26 mouse cellular contexts compared by ENCODE assay signal in the genomic region with DNA sequence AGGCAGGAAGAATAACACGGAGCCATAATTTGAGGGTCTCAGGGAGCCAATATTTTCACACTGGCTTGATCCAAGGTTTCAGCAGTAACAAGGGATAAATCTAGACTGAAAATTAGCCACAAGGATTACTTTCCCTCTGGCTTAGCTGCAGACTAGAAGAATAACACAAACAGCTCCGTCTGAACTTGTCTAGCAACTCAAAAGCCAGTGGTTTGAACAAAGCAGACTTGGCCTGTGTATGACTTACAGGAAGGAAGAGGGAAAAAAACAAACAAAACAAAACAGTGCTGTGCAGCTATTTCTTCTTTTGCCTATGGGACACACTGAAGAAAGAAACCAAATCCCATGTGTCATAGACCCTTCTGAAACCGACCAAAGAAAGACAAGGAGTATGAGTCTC. TPM values are rescaled to one million over a fixed set of nuclear protein-coding genes. Genes with fewer than 3 reads are reported as not detected.
DNase-seq lines count a peak whose midpoint lies in the region; ATAC-seq and TF ChIP-seq lines count a peak whose summit lies in the region.
"Had no signal": no experiment of that assay in that cellular context is flagged by ENCODE, and none has a peak within 500 bp of the region (broad histone marks: within the 10 kb centered on the region; RNA-seq: fewer than 3 reads in every experiment).

No protein-coding gene starts in this region.

- H3K27ac ChIP-seq in heart, postnatal 0 days (ENCODE audit: low read depth) = peak overlapping the region; percentile 36; the same call in 1 of the 2 replicates
- peak overlapping the region; percentile 41; the same call in 1 of the 2 replicates for H3K27ac ChIP-seq in kidney, embryonic 15.5 days
- peak overlapping the region; percentile 59 for H3K27ac ChIP-seq in lung, postnatal 0 days (ENCODE audit: low read length)
- H3K27ac ChIP-seq: hindbrain, embryonic 15.5 days; intestine, embryonic 15.5 days; left cerebral cortex, adult 2 months; limb, embryonic 12.5 days; liver, embryonic 12.5 days; macrophage; midbrain, embryonic 13.5 days; neural tube, embryonic 15.5 days had no signal

- H3K4me1 ChIP-seq in heart, postnatal 0 days (ENCODE audit: control insufficient read depth, insufficient read depth) = peaks cover under 1% of the 10 kb centered on the region
- peaks cover 26% of the 10 kb centered on the region for H3K4me1 ChIP-seq in kidney, embryonic 15.5 days
- H3K4me1 ChIP-seq in lung, postnatal 0 days (ENCODE audit: insufficient read depth, low read depth, low read length) = peaks cover 13% of the 10 kb centered on the region; the same call in 1 of the 2 replicates
- H3K4me1 ChIP-seq: hindbrain, embryonic 15.5 days had no signal

- ATAC-seq in heart, postnatal 0 days (ENCODE audit: insufficient read depth, low read depth) = no peak
- ATAC-seq in kidney, embryonic 15.5 days (replicated peaks; ENCODE audit: low FRiP score) = no peak
- ATAC-seq in lung, postnatal 0 days = no peak
- ATAC-seq: CD4-positive, CD25-positive, alpha-beta regulatory T cell, adult 4 months; forebrain, embryonic 14.5 days; intestine, embryonic 15.5 days; liver, embryonic 12.5 days; liver, postnatal 0 days; midbrain, embryonic 13.5 days had no signal

- DNase-seq in heart, postnatal 0 days (ENCODE audit: low spot score) = no peak
- DNase-seq in heart, adult 9 months (ENCODE audit: low spot score in 2 of 2) = no peak
- no peak for DNase-seq in kidney, adult 9 months
- peak; percentile 45 for DNase-seq in lung, postnatal 0 days (ENCODE audit: low spot score)
- DNase-seq in lung, postnatal 4 days = no peak
- DNase-seq in yolk sac, embryonic 10.5 days (ENCODE audit: low spot score) = no peak
- DNase-seq: adrenal gland, postnatal 14 days; cerebellum, adult 18-20 months; gastrocnemius, postnatal 25 days; heart, adult 18-20 months; kidney, postnatal 10 days; liver, postnatal 0 days; retina, postnatal 1 day; right cerebral cortex, postnatal 14 days; thymus, postnatal 4 days had no signal

- no peak overlapping the region for H3K9ac ChIP-seq in heart, postnatal 0 days (replicated peaks; ENCODE audit: low read depth, low read length)
- H3K9ac ChIP-seq in kidney, embryonic 15.5 days = no peak overlapping the region
- H3K9ac ChIP-seq in lung, postnatal 0 days (replicated peaks; ENCODE audit: low read depth) = no peak overlapping the region
- H3K9ac ChIP-seq: hindbrain, embryonic 15.5 days; intestine, embryonic 15.5 days; limb, embryonic 12.5 days; liver, embryonic 12.5 days; liver, postnatal 0 days; midbrain, embryonic 13.5 days; neural tube, embryonic 15.5 days had no signal

- no peak for TF ChIP-seq CTCF in heart, postnatal 0 days (IDR thresholded peaks at IDR 0.05; ENCODE audit: low read depth)
- no peak for TF ChIP-seq CTCF in lung, postnatal 0 days (IDR thresholded peaks at IDR 0.05)

- H3K36me3 ChIP-seq in heart, postnatal 0 days (replicated peaks; ENCODE audit: control insufficient read depth, insufficient read depth, low read length) = no peaks in the 10 kb centered on the region
- no peaks in the 10 kb centered on the region for H3K36me3 ChIP-seq in kidney, embryonic 15.5 days
- H3K36me3 ChIP-seq in lung, postnatal 0 days (ENCODE audit: insufficient read depth, low read length) = no peaks in the 10 kb centered on the region
- H3K36me3 ChIP-seq: hindbrain, embryonic 15.5 days; intestine, embryonic 15.5 days; limb, embryonic 12.5 days; liver, embryonic 12.5 days; midbrain, embryonic 13.5 days; neural tube, embryonic 15.5 days had no signal

- no peak for TF ChIP-seq EP300 in heart, postnatal 0 days (IDR thresholded peaks at IDR 0.05; ENCODE audit: low read depth)
- TF ChIP-seq EP300 in lung, postnatal 0 days (IDR thresholded peaks at IDR 0.05) = peak; percentile 47; the same call in 1 of the 2 replicates

- H3K9me3 ChIP-seq in heart, postnatal 0 days (replicated peaks; ENCODE audit: control insufficient read depth, low read length) = no peaks in the 10 kb centered on the region
- no peaks in the 10 kb centered on the region for H3K9me3 ChIP-seq in kidney, embryonic 15.5 days (replicated peaks)
- no peaks in the 10 kb centered on the region for H3K9me3 ChIP-seq in lung, postnatal 0 days (ENCODE audit: low read length)
- H3K9me3 ChIP-seq: hindbrain, embryonic 15.5 days; intestine, embryonic 15.5 days; limb, embryonic 12.5 days; liver, embryonic 12.5 days; midbrain, embryonic 13.5 days; neural tube, embryonic 15.5 days had no signal

- no peak overlapping the region for H3K4me2 ChIP-seq in heart, postnatal 0 days (ENCODE audit: low read depth, low read length)
- no peak overlapping the region for H3K4me2 ChIP-seq in kidney, embryonic 15.5 days
- H3K4me2 ChIP-seq in lung, postnatal 0 days (replicated peaks; ENCODE audit: low read depth, low read length) = no peak overlapping the region
- H3K4me2 ChIP-seq: hindbrain, embryonic 15.5 days; intestine, embryonic 15.5 days; limb, embryonic 12.5 days; liver, embryonic 12.5 days; midbrain, embryonic 13.5 days; neural tube, embryonic 15.5 days had no signal

- H3K27me3 ChIP-seq in heart, postnatal 0 days (ENCODE audit: control insufficient read depth, insufficient read depth, low read length) = peaks cover 88% of the 10 kb centered on the region
- H3K27me3 ChIP-seq in kidney, embryonic 15.5 days = no peaks in the 10 kb centered on the region
- no peaks in the 10 kb centered on the region for H3K27me3 ChIP-seq in lung, postnatal 0 days (replicated peaks; ENCODE audit: insufficient read depth, low read length)
- H3K27me3 ChIP-seq: hindbrain, embryonic 15.5 days; intestine, embryonic 15.5 days; limb, embryonic 12.5 days; liver, embryonic 12.5 days; midbrain, embryonic 13.5 days; neural tube, embryonic 15.5 days had no signal

- H3K4me3 ChIP-seq in heart, postnatal 0 days (ENCODE audit: low read depth, low read length) = no peak overlapping the region
- H3K4me3 ChIP-seq in kidney, embryonic 15.5 days (replicated peaks) = no peak overlapping the region
- H3K4me3 ChIP-seq in lung, postnatal 0 days (ENCODE audit: low read depth, low read length) = no peak overlapping the region
- H3K4me3 ChIP-seq: hindbrain, embryonic 15.5 days; intestine, embryonic 15.5 days; left cerebral cortex, adult 2 months; limb, embryonic 12.5 days; liver, embryonic 12.5 days; midbrain, embryonic 13.5 days; neural tube, embryonic 15.5 days had no signal

- 49% methylated on average over 3 of the region's 3 CpGs for WGBS in heart, postnatal 0 days
- 52% methylated on average over 3 of the region's 3 CpGs for WGBS in kidney, embryonic 15.5 days
- 53% methylated on average over 3 of the region's 3 CpGs for whole genome bisulfite sequencing in lung, postnatal 0 days

RNA-seq across cellular contexts. Expression of gene Nedd9, which starts 25.7 kb away (rescaled TPM):
- 28.2 and 42.6 TPM in 2 replicates for total RNA-seq in heart, postnatal 0 days (2014; rRNA removed; ENCODE audit: low replicate concordance)
- 9.0 and 10.1 TPM in 2 replicates for polyA plus RNA-seq in heart, postnatal 0 days (2015; fragmentation: Nextera tagmentation; extraction: Ambion mirVana)
- 22.8 and 23.8 TPM in 2 replicates for polyA plus RNA-seq in kidney, embryonic 15.5 days (2015; fragmentation: Nextera tagmentation; extraction: Ambion mirVana)
- polyA plus RNA-seq in lung, postnatal 0 days (2015; fragmentation: Nextera tagmentation; extraction: Ambion mirVana) = 79.1 and 79.3 TPM in 2 replicates
